Mouse (Mus musculus): Measurements from ENCODE around the gene Mapk1ip1l. TPM values are rescaled to one million over a fixed set of nuclear protein-coding genes. Genes with fewer than 3 reads are reported as not detected.
"Not testable (repeated sequence)": the region's sequence is repeated elsewhere in the genome, so short reads cannot be mapped to it uniquely, and the experiment has no call there.

Mapk1ip1l gene
- total RNA-seq, 2 experiments from 2014 or later, result 66.1 to 80.8 TPM

- no peak for DNase-seq (ENCODE audit: low spot score in 2 of 2)
Observed at GRCm38 (mm10) chr14:47302885-47303680, 5.0 kb downstream of the Mapk1ip1l start.

GRCm38 (mm10) chr14:47304814-47305405, 6.8 kb downstream of the Mapk1ip1l start:
- no peak for DNase-seq (ENCODE audit: low spot score in 2 of 2)

- DNase-seq (ENCODE audit: low spot score in 2 of 2), result no peak
Observed at GRCm38 (mm10) chr14:47305933-47306332, 7.9 kb downstream of the Mapk1ip1l start.

- DNase-seq (ENCODE audit: low spot score in 2 of 2), result no peak
Observed at GRCm38 (mm10) chr14:47307669-47308068, 9.6 kb downstream of the Mapk1ip1l start.

- no peak for DNase-seq (ENCODE audit: low spot score in 2 of 2)
Observed at GRCm38 (mm10) chr14:47309061-47309460, 11.0 kb downstream of the Mapk1ip1l start.

- no peak for DNase-seq (ENCODE audit: low spot score in 2 of 2)
Observed at GRCm38 (mm10) chr14:47310342-47311181, 12.5 kb downstream of the Mapk1ip1l start.

- no peak for DNase-seq (ENCODE audit: low spot score in 2 of 2)
Observed at GRCm38 (mm10) chr14:47319362-47319761, 21.3 kb downstream of the Mapk1ip1l start.

GRCm38 (mm10) chr14:47321581-47321980, 23.5 kb downstream of the Mapk1ip1l start:
- not testable (repeated sequence) for DNase-seq (ENCODE audit: low spot score in 2 of 2)

GRCm38 (mm10) chr14:47325965-47326761, 28.1 kb downstream of the Mapk1ip1l start:
- peak; percentile 27 to 43 for DNase-seq (ENCODE audit: low spot score in 2 of 2)

GRCm38 (mm10) chr14:47327347-47327746, 29.3 kb downstream of the Mapk1ip1l start:
- no peak for DNase-seq (ENCODE audit: low spot score in 2 of 2)

- no peak for DNase-seq (ENCODE audit: low spot score in 2 of 2)
Observed at GRCm38 (mm10) chr14:47331920-47332319, 33.9 kb downstream of the Mapk1ip1l start.

GRCm38 (mm10) chr14:47334819-47335218, 36.8 kb downstream of the Mapk1ip1l start:
- peak; percentile 80 to 84 for DNase-seq (ENCODE audit: low spot score in 2 of 2)

- no peak for DNase-seq (ENCODE audit: low spot score in 2 of 2)
Observed at GRCm38 (mm10) chr14:47335300-47335699, 37.2 kb downstream of the Mapk1ip1l start.

GRCm38 (mm10) chr14:47340231-47340925, 42.3 kb downstream of the Mapk1ip1l start:
- DNase-seq (ENCODE audit: low spot score in 2 of 2), result no peak

GRCm38 (mm10) chr14:47341811-47342291, 43.8 kb downstream of the Mapk1ip1l start:
- peak in 1 of 2 experiments; percentile 23 for DNase-seq (ENCODE audit: low spot score in 2 of 2)

- no peak for DNase-seq (ENCODE audit: low spot score in 2 of 2)
Observed at GRCm38 (mm10) chr14:47346715-47347114, 48.6 kb downstream of the Mapk1ip1l start.

GRCm38 (mm10) chr14:47350974-47351373, 52.9 kb downstream of the Mapk1ip1l start:
- DNase-seq (ENCODE audit: low spot score in 2 of 2), result no peak

GRCm38 (mm10) chr14:47352272-47352671, 54.2 kb downstream of the Mapk1ip1l start:
- DNase-seq (ENCODE audit: low spot score in 2 of 2), result no peak

GRCm38 (mm10) chr14:47353240-47353639, 55.2 kb downstream of the Mapk1ip1l start:
- no peak for DNase-seq (ENCODE audit: low spot score in 2 of 2)

- DNase-seq (ENCODE audit: low spot score in 2 of 2), result no peak
Observed at GRCm38 (mm10) chr14:47354111-47354577, 56.1 kb downstream of the Mapk1ip1l start.

Measured in layer of hippocampus, postnatal 10 days (tissue).